Mouse (Mus musculus): Measurements from ENCODE around the gene Atpif1. TPM values are rescaled to one million over a fixed set of nuclear protein-coding genes. Genes with fewer than 3 reads are reported as not detected.
"Not testable (repeated sequence)": the region's sequence is repeated elsewhere in the genome, so short reads cannot be mapped to it uniquely, and the experiment has no call there.

Gene Atpif1
- total RNA-seq (2021) (100 to 1,000 TPM; 369 to 456 TPM), polyA plus RNA-seq (2012; rRNA removed) (31.5 and 38.6 TPM in 2 replicates)
- long read RNA-seq, transcript Atpif1-201 (3 exons, 539 nt): major isoform, 180 of 189 reads
- long read RNA-seq, partial matches to known transcripts: 3 of 189 reads
- long read RNA-seq, other reads (novel, unspliced or antisense): 4 of 189 reads

DNA sequence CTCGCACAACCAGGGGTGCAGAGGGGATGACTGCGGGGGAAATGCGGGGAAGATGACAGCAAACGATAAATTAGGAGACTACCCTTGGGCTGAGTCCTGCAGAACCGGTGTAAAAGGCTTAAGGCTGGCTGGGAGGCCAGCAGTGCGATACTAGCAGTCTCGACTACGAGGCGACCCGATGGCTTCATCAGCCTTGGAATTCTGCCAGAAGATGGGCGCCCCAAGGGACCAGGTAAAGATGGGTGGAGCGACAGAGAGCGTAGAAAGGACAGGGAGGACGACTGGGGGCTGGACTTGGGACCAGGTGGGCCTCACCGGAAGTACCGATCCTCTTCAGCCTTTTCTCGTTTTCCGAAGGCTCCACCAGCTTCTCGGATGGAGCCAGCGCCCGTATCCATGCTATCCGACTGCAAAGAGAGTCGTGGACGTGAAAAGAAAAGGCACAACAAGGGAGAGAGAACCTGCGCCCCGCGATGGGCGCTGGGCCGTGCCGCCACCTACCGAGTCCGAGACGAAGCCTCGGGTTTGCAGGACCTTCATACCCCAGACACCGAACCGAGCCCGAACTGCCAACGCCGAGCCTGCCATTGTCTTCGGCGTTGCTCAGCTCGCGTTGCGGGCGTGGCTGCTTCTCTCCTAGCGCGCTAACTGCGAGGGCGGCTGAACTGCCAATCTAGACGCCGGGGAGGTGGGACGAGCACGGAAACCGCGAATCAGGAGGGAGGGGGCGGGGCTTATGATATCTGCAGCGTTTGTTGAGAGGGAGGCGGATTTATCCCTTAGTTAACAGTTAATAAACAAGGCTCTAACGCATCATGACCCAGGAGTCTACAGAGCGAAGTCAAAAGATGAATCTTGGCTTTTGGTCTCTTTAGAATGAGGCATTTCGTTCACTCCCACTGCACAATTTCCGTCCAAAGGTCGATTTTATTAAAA is at the start of gene Atpif1:
TSS of gene Atpif1 (minus strand) at position 679 of the 936 bp plus-strand sequence.
- DNase-seq: peak; percentile 93

DNA sequence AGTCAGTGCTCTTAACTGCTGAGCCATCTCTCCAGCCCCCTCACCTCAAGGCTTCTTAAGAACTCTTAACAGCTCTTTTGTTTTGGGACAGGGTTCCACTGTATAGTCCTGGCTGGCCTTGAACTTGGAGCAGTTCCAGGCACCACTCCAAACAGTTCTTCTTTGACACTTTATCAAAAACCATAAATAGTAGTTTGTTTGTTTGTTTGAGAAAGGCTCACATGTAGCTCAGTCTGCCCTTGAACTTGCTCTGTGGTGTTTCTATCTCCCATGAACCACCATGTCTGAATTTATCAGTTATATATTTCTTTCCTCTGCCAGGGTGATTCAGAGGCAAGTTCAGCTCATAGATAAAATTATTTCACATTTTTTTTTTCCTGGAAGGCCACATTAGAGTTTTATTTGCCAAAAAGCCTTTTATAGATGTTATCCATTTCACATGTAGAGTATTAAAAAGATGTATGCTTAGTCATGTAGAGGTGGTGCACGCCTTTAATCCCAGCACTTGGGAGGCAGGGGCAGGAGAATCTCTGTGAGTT is 41.4 kb upstream of the Atpif1 start:
- no peak for DNase-seq

DNA sequence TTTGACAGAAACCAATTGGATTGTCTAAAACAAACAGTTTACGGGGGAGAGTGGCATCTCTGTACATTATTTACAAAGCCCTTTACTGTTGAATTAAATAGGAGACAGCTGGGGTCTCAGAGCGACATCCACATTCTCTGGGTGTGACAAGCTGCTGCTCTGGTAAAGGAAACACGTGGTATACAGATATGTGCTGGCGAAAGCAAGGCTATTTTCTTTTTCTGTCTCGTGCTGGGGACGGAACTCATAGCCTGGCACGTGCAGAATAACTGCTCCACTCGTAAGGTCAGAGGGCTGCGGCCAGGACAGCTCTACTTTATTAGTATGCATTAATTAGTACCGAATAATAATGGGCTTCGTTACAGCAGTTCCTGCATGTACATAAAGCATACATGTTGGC is 39.9 kb upstream of the Atpif1 start:
- no peak for DNase-seq

DNA sequence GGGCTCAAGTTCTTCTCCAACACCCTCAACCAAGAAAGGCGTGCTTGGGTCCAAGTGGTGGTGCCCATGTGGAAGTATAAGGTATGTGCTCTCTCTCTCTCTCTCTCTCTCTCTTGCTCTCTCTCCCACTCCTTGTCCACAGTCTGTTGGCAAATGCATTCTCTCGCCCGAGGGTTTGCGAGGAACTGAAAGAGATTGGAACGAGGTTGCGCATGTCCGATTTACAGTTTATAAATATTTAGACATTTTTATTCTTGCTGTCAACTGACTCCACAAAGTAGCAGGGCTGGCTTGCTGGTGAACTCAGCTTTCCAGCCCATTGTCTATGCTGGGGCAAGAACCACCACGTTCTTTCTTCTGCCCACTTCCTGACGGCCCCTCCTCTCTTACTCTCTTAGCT is 37.7 kb upstream of the Atpif1 start:
- no peak for DNase-seq

DNA sequence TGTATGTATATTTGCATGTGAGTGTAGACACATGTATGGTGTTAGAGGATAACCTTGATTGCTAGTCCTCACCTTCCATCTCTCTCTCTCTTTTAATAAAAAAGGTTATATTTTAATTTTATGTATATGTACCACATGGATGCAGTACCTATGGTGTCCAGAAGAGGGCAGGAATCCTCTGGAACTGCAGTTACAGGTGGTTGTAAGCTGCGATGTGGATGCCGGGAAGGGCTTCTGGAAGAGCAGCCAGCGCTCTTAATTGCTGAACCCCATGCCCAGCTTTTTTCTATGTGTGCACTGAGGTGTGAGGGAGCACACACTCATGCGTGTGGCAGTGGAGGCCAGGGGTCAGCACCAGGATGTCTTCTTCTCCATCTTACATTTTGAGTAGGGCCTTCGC is 35.7 kb upstream of the Atpif1 start:
- no peak for DNase-seq

DNA sequence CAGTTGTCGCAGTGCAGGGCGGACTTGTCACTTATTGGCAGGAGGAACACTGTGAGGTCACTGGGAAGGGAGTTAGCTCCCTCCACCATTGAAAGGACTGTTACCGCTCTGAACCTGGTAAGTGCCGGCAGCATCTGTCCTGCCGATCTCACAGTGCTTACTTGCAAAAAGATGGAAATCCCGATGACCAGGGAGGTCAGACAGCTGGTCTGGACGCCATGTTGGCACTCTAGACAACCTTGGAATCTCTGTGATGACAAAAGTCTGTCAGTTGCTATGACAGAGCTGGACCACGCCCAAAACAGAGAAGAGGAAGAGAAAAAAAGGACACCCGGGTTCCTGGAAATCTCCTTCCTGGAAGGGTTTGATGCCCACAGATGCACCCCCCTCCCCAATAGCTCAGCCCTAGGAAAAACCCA is 33.9 kb upstream of the Atpif1 start:
- DNase-seq: peak; percentile 47

DNA sequence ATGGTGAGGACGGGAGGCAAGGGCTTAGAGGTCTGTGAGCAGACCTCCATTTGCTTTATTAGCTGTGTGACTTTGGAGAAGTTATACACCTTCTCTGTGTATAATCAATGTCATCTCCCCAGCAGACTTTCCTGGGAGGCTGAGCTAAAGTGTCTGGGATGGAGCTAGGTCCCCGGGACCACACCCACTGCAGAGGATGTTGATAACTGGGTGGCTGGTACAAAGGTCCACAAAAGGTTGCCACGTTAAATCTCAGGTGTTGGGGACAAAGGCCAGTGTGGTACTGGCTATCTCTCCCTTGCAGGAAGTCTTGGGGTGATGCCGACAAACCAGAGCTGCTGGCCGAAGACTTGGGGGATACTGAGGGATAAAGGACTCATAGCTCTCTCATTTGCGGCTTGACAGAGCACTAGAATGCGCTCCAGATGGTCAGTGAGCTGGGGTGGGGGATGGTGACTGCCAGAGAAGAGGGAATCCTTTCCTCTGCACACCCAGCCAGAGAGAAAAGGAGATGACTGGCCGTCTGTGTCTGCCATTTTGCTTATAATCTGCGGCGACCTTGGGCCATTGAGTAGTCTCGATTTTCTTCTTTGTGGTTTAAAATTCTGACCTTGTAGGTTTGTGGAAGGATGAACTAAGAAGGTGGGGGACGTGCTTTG is 31.8 kb upstream of the Atpif1 start:
- DNase-seq: no peak

DNA sequence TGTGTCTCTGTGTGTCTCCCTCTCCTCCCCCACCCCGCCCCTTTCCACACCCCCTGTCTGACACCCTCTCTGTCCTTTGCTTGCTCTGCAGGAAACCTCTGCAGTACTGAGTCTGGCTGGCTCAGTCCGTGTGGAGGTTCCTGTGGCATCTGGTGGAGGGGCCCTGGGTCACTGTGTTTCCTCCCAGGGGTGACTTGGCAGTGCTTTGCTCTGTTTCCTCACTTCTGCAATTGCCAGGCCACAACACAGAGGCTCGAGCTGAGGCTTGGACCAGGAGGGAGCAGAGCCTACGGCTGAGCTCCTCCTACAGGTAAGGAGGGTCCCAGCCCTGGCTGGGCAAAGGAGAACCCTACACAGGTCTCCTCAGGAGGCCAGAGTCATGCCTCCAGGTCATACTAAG is 30.5 kb upstream of the Atpif1 start, which contains the start of gene Ptafr:
TSS of gene Ptafr (plus strand) at position 103 of the 400 bp plus-strand sequence.
- DNase-seq: peak; percentile 34

DNA sequence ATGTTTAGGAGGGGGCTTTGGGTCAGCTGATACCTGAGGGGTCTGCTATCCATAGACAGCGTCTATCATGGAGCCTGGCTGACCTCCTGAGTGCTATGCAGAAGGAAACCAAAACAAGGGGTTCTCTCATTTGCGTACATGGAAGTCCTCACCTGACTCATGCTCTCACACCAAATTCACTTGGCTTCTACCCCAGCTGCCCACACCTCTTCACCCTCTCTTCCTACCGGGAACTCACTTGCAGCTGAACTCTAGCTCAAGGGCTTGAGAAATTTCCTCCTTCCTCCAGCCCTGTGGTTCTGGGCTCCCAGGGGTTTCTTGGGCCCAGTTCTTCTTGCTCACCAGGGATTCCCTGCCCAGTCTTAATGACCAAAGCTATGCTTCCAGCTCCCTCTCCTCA is 29.8 kb upstream of the Atpif1 start:
- no peak for DNase-seq

DNA sequence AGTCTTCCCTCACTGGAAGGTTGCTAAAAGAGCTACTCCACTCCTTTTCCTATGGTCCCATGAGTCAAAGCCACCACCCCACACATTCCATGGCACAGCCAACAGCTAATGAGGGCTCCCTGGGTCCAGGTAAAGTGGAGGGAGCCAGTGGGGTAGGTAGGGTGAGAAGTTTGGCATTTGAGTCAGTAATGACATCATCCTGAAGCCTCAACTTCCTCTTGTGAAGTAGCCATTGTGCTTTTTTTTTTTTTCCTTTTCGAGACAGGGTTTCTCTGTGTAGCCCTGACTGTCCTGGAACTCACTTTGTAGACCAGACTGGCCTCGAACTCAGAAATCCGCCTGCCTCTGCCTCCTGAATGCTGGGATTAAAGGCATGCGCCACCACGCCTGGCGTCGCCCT is 22.1 kb upstream of the Atpif1 start:
- DNase-seq: not testable (repeated sequence)

DNA sequence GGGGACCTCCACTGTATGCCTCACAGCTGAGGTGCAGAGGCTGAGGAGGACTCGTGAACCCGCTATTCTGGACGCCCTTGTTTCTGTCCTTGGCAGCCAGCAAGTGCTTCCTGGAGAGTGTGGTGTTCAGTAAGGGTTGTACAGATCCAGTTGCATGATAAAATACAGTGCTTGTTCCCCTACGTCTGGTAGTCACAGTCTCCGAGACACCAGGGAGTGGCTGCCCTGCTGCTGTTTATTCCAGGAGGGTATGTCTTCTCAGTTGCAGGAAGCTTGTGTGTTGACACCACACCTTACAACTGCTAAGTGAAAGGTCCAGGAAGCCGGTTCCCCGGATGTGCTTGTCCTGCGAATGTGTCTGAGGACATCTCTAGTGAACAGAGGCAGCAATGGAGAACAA is 21.2 kb upstream of the Atpif1 start:
- DNase-seq: no peak

DNA sequence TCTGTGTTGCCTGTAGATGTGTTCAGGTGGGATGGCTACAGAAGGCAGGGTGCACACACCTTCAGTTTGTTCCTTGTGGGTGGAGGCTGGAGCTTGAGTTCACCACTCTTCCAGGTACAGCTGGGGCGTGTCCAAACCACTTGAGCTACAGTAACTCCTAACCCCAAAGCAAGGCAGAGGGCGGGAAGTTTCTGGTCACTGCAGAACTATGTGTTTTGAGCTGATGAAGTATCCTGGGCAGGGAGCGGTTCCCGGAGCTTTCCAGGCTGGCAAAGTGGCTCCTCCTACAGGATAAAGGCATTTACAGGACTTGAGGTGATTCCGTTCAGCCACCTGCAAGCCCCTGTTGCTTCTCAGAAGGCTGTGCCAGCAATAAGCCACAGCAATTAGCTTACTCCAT is 20.8 kb upstream of the Atpif1 start:
- DNase-seq: no peak

DNA sequence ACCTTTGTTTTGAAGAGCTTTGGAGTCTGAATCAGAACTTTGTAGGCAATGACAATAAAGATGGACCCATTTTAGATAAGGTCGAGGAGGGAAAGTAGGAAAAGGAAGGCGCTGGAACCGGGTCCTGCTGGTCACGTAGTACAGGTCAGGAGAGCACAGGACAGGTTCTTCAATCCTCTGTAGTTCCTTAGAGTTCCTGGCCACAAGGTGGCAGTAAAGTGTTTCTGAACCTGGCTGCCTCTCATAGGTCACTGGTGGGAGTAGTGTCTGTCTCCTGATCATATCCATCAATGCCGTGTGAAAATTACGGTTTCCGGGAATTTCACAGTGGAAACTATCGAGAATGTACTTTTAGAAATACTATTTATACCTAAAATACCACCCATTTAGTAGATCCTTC is 12.4 kb upstream of the Atpif1 start:
- peak; percentile 70 for DNase-seq

DNA sequence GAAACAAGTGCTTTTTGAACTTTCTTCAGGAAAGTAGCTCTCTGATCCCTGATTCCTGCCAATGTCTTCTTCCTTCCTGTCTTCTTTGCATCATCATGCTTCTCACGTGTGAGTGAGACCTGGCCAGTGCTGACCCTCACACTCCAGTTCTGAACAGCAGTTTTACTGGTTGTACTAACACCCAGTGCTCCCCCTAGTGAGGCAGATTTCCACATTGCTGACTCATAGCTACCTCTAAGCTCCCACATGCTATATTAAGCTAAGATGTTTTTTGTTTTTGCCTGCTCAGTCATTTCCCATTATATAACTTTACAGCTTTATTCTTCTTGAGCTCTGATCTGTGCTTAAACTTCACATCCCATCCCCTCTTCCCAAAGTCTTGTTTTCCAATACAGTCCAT is 9.3 kb upstream of the Atpif1 start:
- DNase-seq: no peak

DNA sequence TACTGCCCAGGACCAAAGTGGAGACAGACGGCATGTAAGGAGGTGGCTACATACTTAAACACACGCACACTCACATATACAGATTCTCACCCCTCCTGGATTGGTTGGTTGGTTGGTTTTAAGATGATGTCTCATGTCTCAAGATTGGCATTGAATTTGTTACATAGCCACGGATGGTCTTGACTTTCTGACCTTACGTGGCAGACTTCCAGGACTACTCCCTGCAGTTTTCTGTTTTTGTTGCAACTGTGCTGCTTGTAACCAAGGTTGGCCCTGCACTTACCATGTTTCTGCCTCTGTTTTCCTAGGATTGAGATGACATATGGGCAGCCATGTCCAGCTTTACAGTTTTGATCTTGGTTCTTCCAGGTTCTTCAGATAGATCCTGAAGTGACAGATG is 8.0 kb upstream of the Atpif1 start:
- peak; percentile 60 for DNase-seq

DNA sequence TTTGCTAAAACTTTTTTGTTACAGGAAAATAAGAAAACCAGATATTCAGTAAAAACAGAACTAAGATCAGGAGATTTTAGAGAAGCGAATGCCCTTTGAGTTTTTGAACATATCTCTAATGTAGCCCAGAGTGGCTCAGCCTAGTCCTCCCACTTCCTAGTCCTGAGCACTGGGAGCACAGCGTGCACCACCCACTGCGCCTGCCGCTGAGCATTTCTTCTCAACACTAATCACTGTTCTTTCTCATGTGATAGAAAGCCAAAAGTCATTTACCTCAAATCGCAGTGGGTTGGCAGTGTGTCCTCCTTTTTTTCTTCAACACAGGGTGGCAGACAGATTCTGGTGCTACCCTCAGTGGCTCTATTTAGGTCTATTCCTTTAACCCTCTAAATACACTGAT is 6.0 kb upstream of the Atpif1 start:
- DNase-seq: no peak

DNA sequence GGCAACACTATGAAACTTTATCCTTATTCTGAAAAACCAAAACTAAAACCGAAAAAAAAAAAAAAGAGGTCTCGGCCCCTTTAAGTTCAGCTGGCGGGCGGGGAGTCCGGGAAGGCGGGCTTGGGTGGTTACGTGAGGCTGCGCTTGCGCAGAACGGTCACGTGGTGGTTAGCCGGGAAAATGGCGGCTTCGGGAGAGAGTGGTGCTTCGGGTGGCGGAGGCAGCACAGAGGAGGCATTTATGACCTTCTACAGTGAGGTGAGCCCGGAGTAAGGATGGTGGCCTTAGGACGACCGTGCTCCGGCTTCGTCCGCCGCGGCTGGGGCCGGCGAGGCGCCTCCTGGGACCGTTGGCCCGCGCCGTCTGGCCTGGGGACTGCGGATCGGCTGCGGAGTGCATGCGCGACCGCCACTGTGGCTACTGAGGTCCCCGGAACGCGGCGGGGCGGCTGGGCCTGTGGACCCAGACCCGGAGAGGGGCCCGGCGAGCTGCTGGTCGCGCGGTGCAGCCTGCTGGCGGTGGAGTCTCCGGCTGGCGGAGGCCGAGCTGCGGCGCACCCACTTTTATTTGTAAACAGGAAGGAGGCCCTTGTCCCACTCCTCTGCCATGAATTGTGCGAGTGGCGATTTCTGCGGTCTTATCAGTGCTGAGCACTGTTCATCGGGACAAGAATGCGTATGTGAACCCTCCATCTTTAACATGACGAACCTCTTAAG is 2.1 kb upstream of the Atpif1 start, which contains the start of gene Dnajc8:
TSS of gene Dnajc8 (plus strand) at position 145 of the 716 bp plus-strand sequence.
- peak; percentile 96 for DNase-seq

DNA sequence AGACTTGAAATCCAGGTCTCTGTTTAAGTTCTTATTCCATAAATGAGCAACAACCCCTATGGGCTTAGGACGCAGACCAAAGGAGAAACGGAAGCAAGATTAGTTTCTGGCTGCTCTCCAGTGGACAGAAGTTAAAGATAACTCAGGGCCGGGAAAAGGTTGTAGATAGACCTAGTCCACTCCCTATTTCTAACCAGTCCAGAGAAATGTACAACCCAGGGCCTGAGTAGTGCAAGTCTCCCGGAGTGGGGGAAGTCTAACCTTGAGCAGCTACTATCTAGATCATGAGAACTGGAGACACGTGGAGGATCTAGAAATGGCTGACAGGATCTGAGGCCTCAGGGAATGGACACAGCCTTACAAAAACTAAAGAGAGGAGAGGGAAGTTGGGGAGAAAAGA is 963 bp downstream of the Atpif1 start:
- peak; percentile 56 for DNase-seq

DNA sequence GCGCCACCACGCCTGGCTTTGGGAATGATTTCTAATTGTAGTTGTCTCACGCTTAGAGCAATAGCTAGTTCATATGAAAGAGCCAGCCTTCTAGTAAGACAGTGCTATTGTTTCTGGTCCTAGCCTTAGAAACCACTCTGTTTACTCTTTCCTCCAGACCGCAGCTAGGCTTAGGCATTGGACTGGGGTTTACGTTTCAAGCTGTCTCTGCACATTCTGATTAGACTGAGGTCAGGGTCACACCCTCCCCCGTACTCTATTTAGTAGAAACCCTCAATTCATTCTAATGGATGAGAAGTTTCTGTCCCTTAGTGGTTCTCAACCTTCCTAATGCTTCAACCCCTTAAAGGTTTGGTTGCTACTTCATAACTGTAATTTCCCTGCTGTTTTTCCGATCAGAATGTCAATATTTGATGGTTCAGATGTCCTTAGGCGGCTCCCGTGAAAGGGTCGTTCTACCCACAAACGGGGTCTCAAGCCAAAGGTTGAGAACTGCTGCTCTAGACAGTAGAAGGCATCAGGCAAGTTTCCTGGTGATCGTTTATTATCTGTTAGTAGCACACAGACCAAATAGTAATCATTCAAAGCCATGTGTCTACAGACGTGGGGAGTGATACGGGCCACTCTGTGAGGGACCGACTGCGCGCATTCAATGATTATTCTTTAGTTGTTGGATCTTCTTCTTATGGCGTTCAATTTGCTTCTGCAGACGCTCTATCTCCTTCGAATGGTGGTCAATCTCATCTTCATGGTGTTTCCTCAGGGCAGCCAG is 3.2 kb downstream of the Atpif1 start:
- no peak for DNase-seq

DNA sequence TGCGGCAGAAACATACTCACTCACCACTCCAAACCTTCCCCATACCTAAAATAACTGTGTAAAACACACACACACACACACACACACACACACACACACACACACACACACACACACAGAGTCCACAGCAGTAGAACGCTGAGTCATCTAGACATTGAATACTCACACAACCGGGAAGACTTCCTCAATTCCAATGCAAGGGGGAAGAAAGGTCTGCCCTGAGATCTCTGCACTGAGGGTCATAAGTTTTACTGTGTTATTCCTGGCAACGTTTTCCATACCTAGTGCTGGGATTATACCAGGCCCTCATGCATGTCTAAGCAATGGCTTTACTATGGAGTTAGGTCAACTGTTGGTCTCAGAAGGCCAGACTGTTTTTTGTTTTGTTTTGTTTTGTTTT is 4.1 kb downstream of the Atpif1 start:
- no peak for DNase-seq

DNA sequence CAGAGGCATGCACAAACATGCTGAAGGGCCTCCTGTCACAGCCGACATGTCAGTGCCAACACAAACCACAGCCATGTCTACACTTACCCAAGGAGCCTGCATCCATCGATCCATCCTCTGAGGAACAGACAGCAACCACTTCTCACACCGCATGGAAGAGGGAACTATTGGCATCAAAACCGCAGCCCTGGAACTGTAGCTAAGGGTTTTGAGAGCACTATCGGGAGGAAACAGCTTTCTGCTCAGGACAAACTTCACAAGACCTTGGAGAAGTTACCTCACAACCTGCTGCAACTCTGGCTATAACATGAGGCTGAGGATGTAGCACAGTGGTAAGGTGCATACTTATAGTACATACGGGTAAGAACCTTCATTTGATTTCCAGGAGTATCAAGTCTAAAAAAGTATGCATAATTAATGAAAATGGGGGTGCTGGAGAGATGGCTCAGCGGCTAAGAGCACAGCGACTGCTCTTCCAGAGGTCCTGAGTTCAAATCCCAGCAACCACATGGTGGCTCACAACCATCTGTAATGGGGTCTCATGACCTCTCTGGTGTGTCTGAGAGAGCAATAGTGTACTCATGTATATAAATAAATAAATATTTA is 5.4 kb downstream of the Atpif1 start:
- DNase-seq: no peak
